Mouse (Mus musculus) ES-E14 (cell line): Measurements from ENCODE around the gene Gm10645.

Experiments used
- CHD2 ChIP-seq: IDR thresholded peaks from 2 replicates; pipeline ENCODE4 v1.6.1; 2014; ENCODE audit warnings: mild to moderate bottlenecking, low read depth, low read length, inconsistent platforms
- ZC3H11A ChIP-seq: IDR thresholded peaks from 2 replicates; pipeline ENCODE4 v1.6.1; 2012; ENCODE audit warnings: low read depth, mild to moderate bottlenecking, inconsistent platforms, low read length, borderline replicate concordance

GRCm38 (mm10) chr8:83155110-83155509 lies 10.9 kb downstream of the Gm10645 start:
- no peak for TF ChIP-seq CHD2
- TF ChIP-seq ZC3H11A, result no peak
